Comparison of ENCODE assay signal across 24 mouse cellular contexts in the genomic region with DNA sequence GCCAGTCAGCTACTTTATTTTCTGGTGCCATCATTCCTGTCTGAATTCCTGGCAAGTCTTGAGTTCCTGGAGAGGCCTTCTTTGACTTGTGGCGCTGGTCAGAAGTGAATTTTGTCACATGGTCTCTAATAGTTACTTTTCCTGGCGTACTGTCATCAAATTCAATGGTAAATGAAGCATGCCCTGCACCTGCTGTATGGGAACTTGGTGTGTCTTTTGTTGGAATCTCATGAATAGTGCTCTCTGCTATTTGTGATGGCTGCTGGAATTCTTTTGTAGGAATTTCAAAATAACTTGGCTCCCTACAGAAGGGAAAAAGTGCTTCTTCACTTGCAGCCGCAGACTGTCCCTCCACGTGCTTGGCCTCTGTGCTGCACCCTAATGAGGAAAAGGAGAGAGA.
"Had no signal": no experiment of that assay in that cellular context is flagged by ENCODE, and none has a peak within 500 bp of the region (broad histone marks: within the 10 kb centered on the region; RNA-seq: fewer than 3 reads in every experiment).

No protein-coding gene starts in this region.

- DNase-seq: kidney, adult 18-20 months; kidney, postnatal 10 days; kidney, postnatal 36 days; layer of hippocampus, adult 9-11 months; liver; lung, adult 18-20 months; lung, postnatal 10 days; lung, postnatal 4 days; midbrain, embryonic 14.5 days; retina, postnatal 1 day; right cerebral cortex, postnatal 25 days; thymus, adult 2 months; thymus, postnatal 14 days; thymus, postnatal 4 days had no signal

- H3K4me3 ChIP-seq: kidney, embryonic 15.5 days; limb, embryonic 10.5 days; limb, embryonic 13.5 days; liver, embryonic 12.5 days; liver, embryonic 15.5 days; lung, embryonic 15.5 days; neural tube, embryonic 12.5 days had no signal

- H3K4me1 ChIP-seq: kidney, embryonic 15.5 days; limb, embryonic 10.5 days; limb, embryonic 13.5 days; liver, embryonic 12.5 days; liver, embryonic 15.5 days; lung, embryonic 15.5 days; neural tube, embryonic 12.5 days had no signal

- H3K9ac ChIP-seq: kidney, embryonic 15.5 days; limb, embryonic 13.5 days; liver, embryonic 12.5 days; liver, embryonic 15.5 days; lung, embryonic 15.5 days; neural tube, embryonic 12.5 days had no signal

- H3K9me3 ChIP-seq: kidney, embryonic 15.5 days; limb, embryonic 10.5 days; limb, embryonic 13.5 days; liver, embryonic 12.5 days; liver, embryonic 15.5 days; lung, embryonic 15.5 days; neural tube, embryonic 12.5 days had no signal

- H3K27me3 ChIP-seq: kidney, embryonic 15.5 days; limb, embryonic 13.5 days; liver, embryonic 12.5 days; liver, embryonic 15.5 days; lung, embryonic 15.5 days; neural tube, embryonic 12.5 days had no signal

- H3K27ac ChIP-seq: kidney, embryonic 15.5 days; limb, embryonic 10.5 days; limb, embryonic 13.5 days; liver, embryonic 12.5 days; liver, embryonic 15.5 days; lung, embryonic 15.5 days; neural tube, embryonic 12.5 days; stomach, postnatal 0 days had no signal

- H3K4me2 ChIP-seq: kidney, embryonic 15.5 days; limb, embryonic 13.5 days; liver, embryonic 12.5 days; liver, embryonic 15.5 days; lung, embryonic 15.5 days; midbrain, embryonic 11.5 days; neural tube, embryonic 12.5 days had no signal

- ATAC-seq: intestine, embryonic 16.5 days; liver, embryonic 12.5 days had no signal
